Mouse (Mus musculus) bone marrow macrophage, adult 2 months (primary cell): ENCODE results near the gene Nup214.

Experiments used
- CTCF ChIP-seq: IDR thresholded peaks from 2 replicates; pipeline ENCODE4 v1.5.1; 2012; ENCODE audit warnings: low read depth, mild to moderate bottlenecking, low read length, moderate library complexity
- POLR2A ChIP-seq: IDR thresholded peaks from 2 replicates; pipeline ENCODE4 v1.6.1; 2012; ENCODE audit warnings: mild to moderate bottlenecking, low read depth, low read length, borderline replicate concordance

- TF ChIP-seq CTCF (no peak), POLR2A (no peak)
Measured at GRCm38 (mm10) chr2:32008311-32008710, 34.1 kb downstream of the Nup214 start.
